Mouse (Mus musculus) hindbrain, embryonic 11.5 days (tissue): ENCODE results near the gene Gm42878. TPM values are rescaled to one million over a fixed set of nuclear protein-coding genes. Genes with fewer than 3 reads are reported as not detected.

Experiments used
- polyA plus RNA-seq: library from polyadenylated mRNA; unstranded; fragments of >200 nt; fragmentation: Nextera tagmentation; extraction: Ambion mirVana; gene quantifications from 2 replicates; pipeline ENCODE4 v1.2.1, GENCODE M21; 2014

Gm42878 gene
- polyA plus RNA-seq, 1 experiment from 2014 or later, result not detected

Other genes starting within 250 kb of the Gm42878 start
- 76.7 and 84.7 TPM in 2 replicates for gene Trafd1, start 159.8 kb downstream of the Gm42878 start, polyA plus RNA-seq
- gene Naa25, start 147.5 kb downstream of the Gm42878 start, polyA plus RNA-seq, result 48.9 and 53.3 TPM in 2 replicates
- gene Tmem116, start 93.6 kb downstream of the Gm42878 start, polyA plus RNA-seq, result 0.85 and 1.1 TPM in 2 replicates
- gene Erp29, start 93.0 kb downstream of the Gm42878 start, polyA plus RNA-seq, result 111 and 113 TPM in 2 replicates
- gene Adam1b, start 42.0 kb downstream of the Gm42878 start, polyA plus RNA-seq, result not detected in 2 replicates
- 2.1 and 3.8 TPM in 2 replicates for gene Adam1a, start within 50 bp of the Gm42878 start, polyA plus RNA-seq
- 61.8 and 66.5 TPM in 2 replicates for gene Mapkapk5, start 423 bp upstream of the Gm42878 start, polyA plus RNA-seq
- gene Aldh2, start 48.3 kb upstream of the Gm42878 start, polyA plus RNA-seq, result 36.0 and 63.3 TPM in 2 replicates
- gene Acad12, start 73.5 kb upstream of the Gm42878 start, polyA plus RNA-seq, result 1.8 and 2.8 TPM in 2 replicates
- 2.1 and 2.5 TPM in 2 replicates for gene Acad10, start 115.0 kb upstream of the Gm42878 start, polyA plus RNA-seq
- 36.8 and 38.8 TPM in 2 replicates for gene Brap, start 115.1 kb upstream of the Gm42878 start, polyA plus RNA-seq
- gene Atxn2, start 165.9 kb upstream of the Gm42878 start, polyA plus RNA-seq, result 63.5 and 75.2 TPM in 2 replicates